Mouse (Mus musculus) CD4-positive helper T cell, adult 2 months (primary cell): Measurements from ENCODE around the gene Ptgr1.

Experiments used
- DNase-seq: peaks from one replicate; pipeline ENCODE4 v3.0.0-alpha.2; 2012; ENCODE audit warnings: low read depth, missing footprints, low spot score

Gene Ptgr1

GRCm38 (mm10) chr4:58926120-58926519, 60.8 kb downstream of the Ptgr1 start:
- no peak for DNase-seq

- no peak for DNase-seq
These were observed 61.3 kb downstream of the Ptgr1 start for GRCm38 (mm10) chr4:58925664-58926063.

- no peak for DNase-seq
These were observed 63.0 kb downstream of the Ptgr1 start for GRCm38 (mm10) chr4:58923933-58924332.
